Mouse (Mus musculus) olfactory bulb, adult 2 months (tissue): ENCODE results near the gene Ranbp3l. TPM values are rescaled to one million over a fixed set of nuclear protein-coding genes. Genes with fewer than 3 reads are reported as not detected.

Experiments
- H3K27ac ChIP-seq: fragments of 200-500 bp; 2 replicates; pipeline ENCODE4 v1.5.1; 2012; ENCODE audit warnings: low read depth, low read length; ENCODE audit not compliant: insufficient read depth
- H3K4me1 ChIP-seq: fragments of 200-500 bp; 2 replicates; pipeline ENCODE4 v1.6.1; 2012; ENCODE audit warnings: low read length; ENCODE audit not compliant: control insufficient read depth, insufficient read depth
- H3K4me3 ChIP-seq: fragments of 200-500 bp; 2 replicates; pipeline ENCODE4 v1.5.1; 2012; ENCODE audit warnings: mild to moderate bottlenecking, low read depth, low read length, moderate library complexity; ENCODE audit not compliant: insufficient read depth
- CTCF ChIP-seq: fragments of 200-500 bp; IDR thresholded peaks from 2 replicates; pipeline ENCODE4 v1.5.1; 2012; ENCODE audit warnings: low read depth, mild to moderate bottlenecking, low read length, moderate library complexity; ENCODE audit not compliant: insufficient read depth
- POLR2A ChIP-seq: fragments of 200-500 bp; IDR thresholded peaks from 2 replicates; pipeline ENCODE4 v1.6.1; 2012; ENCODE audit warnings: mild to moderate bottlenecking, low read depth, low read length, moderate library complexity; ENCODE audit not compliant: insufficient read depth
- WGBS: fragments of 180-500 bp; shearing (Covaris S2); methylation state at CpG from one replicate; pipeline ENCODE4 v1.1.7; 2018; 5-methylcytosine and 5-hydroxymethylcytosine counted together
- polyA plus RNA-seq: library from polyadenylated mRNA; stranded (reverse); fragments of >200 nt; gene quantifications from 2 replicates; pipeline ENCODE4 v1.2.4, GENCODE M21; 2012; ENCODE audit warnings: low replicate concordance; ENCODE audit not compliant: missing spikeins, insufficient read depth, insufficient read length

Ranbp3l gene
- polyA plus RNA-seq, 1 experiment, result 361 TPM

- H3K4me1 ChIP-seq, result peaks cover 9% of the 10 kb centered on the region
- TF ChIP-seq POLR2A, result no peak
- no peak for TF ChIP-seq CTCF
- H3K4me3 ChIP-seq, result no peak overlapping the region
- no peak overlapping the region for H3K27ac ChIP-seq
- WGBS, result 81% methylated on average over 5 of the region's 5 CpGs
Observed at GRCm38 (mm10) chr15:9087421-9087820, 119.7 kb downstream of the Ranbp3l start.

GRCm38 (mm10) chr15:9087895-9088682 lies 120.3 kb downstream of the Ranbp3l start:
- 86% methylated on average over 17 of the region's 17 CpGs for WGBS

GRCm38 (mm10) chr15:9088683-9089072 lies 120.9 kb downstream of the Ranbp3l start:
- WGBS, result 86% methylated on average over 8 of the region's 8 CpGs
- no peak for TF ChIP-seq POLR2A
- TF ChIP-seq CTCF, result no peak
- H3K4me3 ChIP-seq, result no peak overlapping the region
- H3K27ac ChIP-seq, result no peak overlapping the region
- peaks cover 6% of the 10 kb centered on the region; the same call in 1 of the 2 replicates for H3K4me1 ChIP-seq

More at GRCm38 (mm10) chr15:9087895-9088682, 120.3 kb downstream of the Ranbp3l start:
- no peak overlapping the region for H3K27ac ChIP-seq
- no peak for TF ChIP-seq CTCF
- no peak for TF ChIP-seq POLR2A
- H3K4me3 ChIP-seq, result no peak overlapping the region
- peaks cover 6% of the 10 kb centered on the region; the same call in 1 of the 2 replicates for H3K4me1 ChIP-seq

- H3K4me1 ChIP-seq, result peaks cover 7% of the 10 kb centered on the region; the same call in 1 of the 2 replicates
- TF ChIP-seq CTCF, result no peak
- no peak for TF ChIP-seq POLR2A
- WGBS, result 22% methylated on average over 2 of the region's 2 CpGs
- no peak overlapping the region for H3K27ac ChIP-seq
- H3K4me3 ChIP-seq, result no peak overlapping the region
Observed at GRCm38 (mm10) chr15:9089136-9089720, 121.5 kb downstream of the Ranbp3l start.

GRCm38 (mm10) chr15:9090662-9091061 lies 122.9 kb downstream of the Ranbp3l start:
- TF ChIP-seq POLR2A (no peak), CTCF (no peak)
- peaks cover 11% of the 10 kb centered on the region for H3K4me1 ChIP-seq
- WGBS, result 91% methylated on average over 5 of the region's 5 CpGs
- H3K4me3 ChIP-seq, result no peak overlapping the region
- no peak overlapping the region for H3K27ac ChIP-seq

- Histone ChIP-seq H3K4me1 (peaks cover 5% of the 10 kb centered on the region), H3K4me3 (no peak overlapping the region)
Observed at GRCm38 (mm10) chr15:9093598-9094365, 126.0 kb downstream of the Ranbp3l start.

GRCm38 (mm10) chr15:9094366-9094750 lies 126.6 kb downstream of the Ranbp3l start:
- TF ChIP-seq CTCF, result 0 out of 2 replicates have a peak, but pooled peaks have one; percentile 0
- TF ChIP-seq POLR2A, result no peak
- WGBS, result 19% methylated on average over 13 of the region's 13 CpGs
- Histone ChIP-seq H3K27ac (no peak overlapping the region), H3K4me1 (peaks cover 5% of the 10 kb centered on the region), H3K4me3 (no peak overlapping the region)

More at GRCm38 (mm10) chr15:9093598-9094365, 126.0 kb downstream of the Ranbp3l start:
- no peak overlapping the region for H3K27ac ChIP-seq
- TF ChIP-seq POLR2A, result no peak
- 0 out of 2 replicates have a peak, but pooled peaks have one; percentile 1 for TF ChIP-seq CTCF
- WGBS, result 84% methylated on average over 11 of the region's 11 CpGs

- Histone ChIP-seq H3K4me3 (no peak overlapping the region), H3K27ac (no peak overlapping the region), H3K4me1 (peaks cover 12% of the 10 kb centered on the region)
- no peak for TF ChIP-seq POLR2A
- no peak for TF ChIP-seq CTCF
- WGBS, result 92% methylated on average over 4 of the region's 4 CpGs
Observed at GRCm38 (mm10) chr15:9096865-9097264, 129.1 kb downstream of the Ranbp3l start.
